Mouse (Mus musculus) adrenal gland, postnatal 4 days (tissue): ENCODE measurements around the gene Ado. TPM values are rescaled to one million over a fixed set of nuclear protein-coding genes. Genes with fewer than 3 reads are reported as not detected.

Source experiments
- DNase-seq, 2 experiments: peaks; one replicate each; pipeline ENCODE4 v3.0.0; 2021 to 2022; ENCODE audit warnings: low spot score in 2 of 2, mixed read lengths in 2 of 2
- total RNA-seq, 2 experiments: library from RNA; stranded (reverse); gene quantifications; 2 replicates each; pipeline ENCODE4 v1.2.3; 2021

The Ado gene
- total RNA-seq, 2 experiments from 2014 or later, result 27.8 to 29.0 TPM

- DNase-seq, result peak; percentile 64 to 82
These were observed 11.4 kb downstream of the Ado start for GRCm38 (mm10) chr10:67537151-67537994.

- DNase-seq, result no peak
These were observed 12.1 kb downstream of the Ado start for GRCm38 (mm10) chr10:67536621-67537141.

DNA sequence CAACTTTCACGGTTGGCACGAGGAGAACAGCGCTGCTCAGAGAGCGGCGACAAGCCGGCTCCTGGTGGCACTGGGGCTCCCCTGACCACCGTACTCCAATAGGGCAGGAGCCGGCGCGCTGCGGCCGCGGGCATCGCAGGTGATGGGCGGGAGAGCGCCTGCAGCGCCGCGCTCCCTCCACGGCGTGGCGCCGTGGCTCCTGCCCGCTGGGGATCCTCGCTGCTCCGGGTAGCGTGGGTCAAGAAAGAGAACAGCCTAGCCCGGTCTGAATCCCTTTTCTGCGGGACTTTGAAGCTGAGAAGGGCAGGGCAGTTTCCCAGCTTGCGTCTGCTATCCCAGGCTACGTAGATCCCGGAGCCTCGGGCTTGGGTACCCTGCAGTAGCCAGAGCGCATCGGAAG, 12.8 kb downstream of the Ado start:
- peak; percentile 58 to 60 for DNase-seq

GRCm38 (mm10) chr10:67535256-67535655, 13.5 kb downstream of the Ado start, which contains the start of gene Egr2:
TSS of gene Egr2 (plus strand) at chr10:67535475.
- DNase-seq, result no peak

GRCm38 (mm10) chr10:67529769-67530168, 19.0 kb downstream of the Ado start:
- DNase-seq, result no peak

DNA sequence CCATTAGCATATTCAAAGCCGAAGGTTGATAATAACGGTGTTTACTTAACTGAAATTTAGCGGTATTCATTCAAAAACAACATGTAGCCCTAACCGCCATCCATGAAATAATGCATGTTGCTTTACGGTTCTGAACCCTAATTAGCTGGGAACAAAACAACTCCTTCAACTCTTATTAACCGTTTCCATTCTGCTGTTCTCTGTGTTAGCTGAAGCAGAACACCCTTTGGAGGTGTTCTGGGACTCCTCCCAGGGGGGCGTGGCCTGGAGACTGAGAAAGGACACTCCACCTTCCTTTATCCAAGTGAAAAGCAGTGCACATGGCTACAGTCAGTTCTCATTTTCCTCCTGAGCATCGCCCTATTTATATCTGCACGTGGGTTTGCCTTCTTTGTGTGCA, 22.3 kb downstream of the Ado start:
- DNase-seq, result no peak

DNA sequence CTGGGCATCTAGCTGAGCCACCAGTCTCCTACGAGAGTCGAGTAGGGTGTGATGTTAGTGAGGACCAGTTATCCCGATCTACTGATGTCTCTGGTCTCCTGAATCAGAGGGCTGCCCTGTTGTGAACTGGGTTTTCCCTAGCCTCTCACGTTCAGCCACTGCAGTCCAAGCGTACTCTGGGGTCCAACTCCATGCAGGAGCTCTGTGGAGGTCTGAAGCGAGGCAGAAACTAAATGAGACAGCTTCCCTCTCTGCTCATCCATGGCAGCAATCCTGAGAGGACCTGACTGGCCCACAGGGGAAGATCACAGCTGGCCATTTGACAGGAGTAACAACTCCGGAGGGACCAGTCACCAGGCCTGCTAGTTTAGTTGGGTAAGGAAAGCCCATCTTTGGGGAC, 24.1 kb downstream of the Ado start:
- DNase-seq, result no peak

DNA sequence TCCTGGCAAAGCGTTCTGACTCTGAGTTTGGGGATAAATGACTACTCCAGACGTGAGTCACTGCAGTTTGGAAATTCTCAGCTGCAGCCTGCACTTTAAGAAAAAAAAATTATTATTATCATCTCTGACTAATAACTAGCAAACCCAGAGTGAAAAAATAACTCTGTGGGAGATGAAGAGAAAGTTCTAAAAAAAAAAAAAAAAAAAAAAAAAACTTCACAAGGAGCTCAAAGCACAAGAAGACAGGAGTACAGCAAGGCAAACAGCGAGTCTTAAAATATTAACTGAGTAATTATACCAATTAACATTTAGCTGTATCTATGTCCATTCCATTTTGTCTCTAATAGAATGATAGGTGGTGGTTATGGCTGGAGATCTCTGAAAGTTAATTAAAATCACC, 24.6 kb downstream of the Ado start:
- DNase-seq, result no peak

- DNase-seq, result no peak
These were observed 30.0 kb downstream of the Ado start for GRCm38 (mm10) chr10:67518733-67519132.

DNA sequence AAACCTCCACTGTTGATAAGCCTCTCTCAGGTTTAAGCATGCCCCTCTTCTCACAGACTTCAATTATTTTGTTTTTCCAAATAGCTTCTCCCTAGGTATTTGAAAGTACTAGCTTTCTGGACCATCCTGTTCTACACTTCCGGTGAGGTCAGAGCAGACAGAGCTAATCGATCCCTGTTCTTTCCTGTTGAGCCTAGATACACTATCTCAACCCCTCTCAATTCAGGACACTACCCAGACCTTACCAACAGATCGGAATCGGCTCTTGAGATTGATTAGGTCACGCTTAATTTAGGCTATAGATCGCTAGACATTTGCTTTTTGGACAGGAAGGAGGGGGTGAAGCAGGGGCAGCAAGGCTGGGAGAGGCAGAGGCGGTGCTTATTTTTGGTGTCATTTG, 35.9 kb downstream of the Ado start:
- no peak for DNase-seq

DNA sequence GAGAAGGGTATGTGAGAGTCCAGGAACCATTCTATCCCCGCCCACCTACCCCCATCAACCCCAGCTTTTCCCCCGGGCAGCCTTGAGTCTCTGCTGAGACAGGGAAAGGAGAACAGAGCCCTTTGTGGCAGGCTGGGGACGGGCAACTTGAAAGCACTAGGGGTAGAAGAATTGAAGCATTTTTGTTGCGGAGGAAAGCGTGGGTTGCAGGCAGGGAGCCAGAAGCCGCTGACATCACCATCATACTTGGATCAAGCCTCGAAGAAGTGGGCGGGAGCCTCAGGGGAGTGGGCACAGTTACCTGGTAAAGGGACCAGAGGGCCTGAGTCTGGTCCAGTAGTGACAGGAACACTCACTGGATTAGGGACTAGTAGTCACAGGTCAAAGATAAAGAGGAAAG, 36.5 kb downstream of the Ado start:
- DNase-seq, result no peak

- DNase-seq, result no peak
These were observed 43.5 kb downstream of the Ado start for GRCm38 (mm10) chr10:67505248-67505647.

- DNase-seq, result no peak
These were observed 44.7 kb downstream of the Ado start for GRCm38 (mm10) chr10:67504046-67504445.

- no peak for DNase-seq
These were observed 45.3 kb downstream of the Ado start for GRCm38 (mm10) chr10:67503320-67503995.

DNA sequence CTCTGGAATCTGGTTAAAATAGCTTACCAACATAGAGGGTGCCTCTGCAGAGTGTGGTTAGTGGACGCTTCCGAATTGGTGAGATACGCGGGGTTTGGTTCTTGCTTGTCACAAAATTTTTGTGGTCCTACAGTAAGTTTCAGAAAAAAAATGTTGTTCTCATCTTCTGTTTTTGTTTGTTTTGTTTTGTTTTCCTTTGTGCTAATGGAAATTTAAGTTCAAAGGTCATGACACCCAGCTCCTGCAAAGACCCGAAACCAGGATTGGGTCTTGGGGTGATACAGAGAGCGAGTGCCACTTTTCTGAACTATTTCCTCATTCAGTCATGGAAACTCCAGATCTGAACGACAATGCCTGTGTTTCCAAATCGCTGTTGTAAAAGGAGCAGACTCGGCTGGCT, 50.8 kb downstream of the Ado start:
- no peak for DNase-seq

DNA sequence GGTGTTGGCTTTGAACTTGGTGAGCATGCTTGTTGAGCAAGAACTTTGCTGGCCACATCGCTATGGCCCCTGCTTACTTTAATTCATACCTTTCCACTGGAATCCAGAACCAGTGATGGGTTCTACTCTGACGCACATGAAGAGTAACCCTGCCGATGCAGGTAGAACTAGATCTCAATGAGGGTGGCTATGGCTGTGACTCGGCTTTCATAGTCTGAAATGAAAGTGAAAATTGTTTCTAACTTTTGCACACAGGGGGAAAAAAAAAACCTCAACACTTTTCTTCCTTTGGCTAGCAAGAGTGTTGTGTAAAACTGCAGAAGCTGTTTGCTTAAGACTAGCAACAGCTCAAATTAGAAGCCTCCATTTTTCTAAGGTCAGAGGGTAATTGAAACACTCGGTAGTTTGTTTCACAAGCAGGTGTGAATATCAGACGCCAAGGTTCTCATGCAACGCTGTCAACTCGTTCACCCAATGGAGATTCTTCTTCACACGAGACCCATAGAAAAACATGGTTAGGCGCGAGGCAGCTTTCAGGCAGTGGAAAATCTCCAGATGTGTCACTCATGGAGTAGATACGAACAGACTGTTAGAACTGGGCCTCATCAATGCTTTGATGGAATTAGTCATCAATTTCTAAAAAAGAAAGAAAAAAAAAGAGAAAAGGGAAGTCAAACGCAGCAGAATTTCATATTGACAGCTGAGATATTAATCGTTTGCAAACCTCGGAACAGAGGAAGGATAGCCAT, 51.4 kb downstream of the Ado start:
- no peak for DNase-seq

Other genes starting within 250 kb of the Ado start
- 1 to 10 TPM; 1.6 to 2.1 TPM for gene Egr2, start 13.5 kb downstream of the Ado start, total RNA-seq